Mouse (Mus musculus) CD4-positive, CD25-positive, alpha-beta regulatory T cell, adult 2 months (primary cell): ENCODE results near the gene Olfr839-ps1.

Experiments
- DNase-seq: peaks from one replicate; pipeline ENCODE4 v3.0.0-alpha.2; 2012; ENCODE audit warnings: low read depth, low spot score

The Olfr839-ps1 gene

DNA sequence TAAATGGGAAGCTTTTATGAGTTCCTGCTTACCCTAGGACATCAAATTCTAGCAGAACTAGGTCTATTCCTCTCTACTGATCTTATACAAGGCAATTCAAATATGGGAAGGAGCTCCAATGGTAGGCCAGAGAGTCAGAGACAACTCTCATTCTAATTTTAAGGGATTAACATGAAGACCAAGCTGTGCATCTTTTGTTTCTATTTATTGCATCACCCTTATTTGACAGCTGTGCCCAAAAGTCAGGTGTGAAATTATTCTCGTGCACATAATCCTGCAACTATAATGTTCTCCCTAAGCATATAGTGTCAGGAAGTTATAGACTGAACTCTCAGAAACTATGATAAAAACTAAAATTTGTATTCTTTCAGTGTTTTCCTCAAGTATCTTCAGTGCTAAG lies at the start of gene Olfr839-ps1:
Gene Olfr839-ps1, minus strand, starts transcription at position 101 of the 400 bp plus-strand sequence.
- no peak for DNase-seq

- no peak for DNase-seq
Observed at GRCm38 (mm10) chr9:19136017-19136416, 41.1 kb downstream of the Olfr839-ps1 start, which contains the start of gene Olfr837. TSS of gene Olfr837 (plus strand) at chr9:19136317.

- no peak for DNase-seq
Observed at GRCm38 (mm10) chr9:19120082-19120481, 57.0 kb downstream of the Olfr839-ps1 start, which contains the start of gene Olfr836. TSS of gene Olfr836 (plus strand) at chr9:19120382.
